Mouse (Mus musculus): ENCODE results near the gene L1td1. TPM values are rescaled to one million over a fixed set of nuclear protein-coding genes. Genes with fewer than 3 reads are reported as not detected.

Gene L1td1
- polyA plus RNA-seq, 1 experiment from 2014 or later = not detected

GRCm38 (mm10) chr4:98727959-98728347 lies 1.4 kb downstream of the L1td1 start:
- Histone ChIP-seq H3K9me3 (ENCODE audit: low read length) (no peaks in the 10 kb centered on the region), H3K9ac (replicated peaks; ENCODE audit: low read depth) (no peak overlapping the region), H3K36me3 (ENCODE audit: insufficient read depth, low read length) (no peaks in the 10 kb centered on the region), H3K4me3 (ENCODE audit: low read depth, low read length) (peak overlapping the region; percentile 15; the same call in 1 of the 2 replicates), H3K4me2 (replicated peaks; ENCODE audit: low read depth, low read length) (peak overlapping the region; percentile 51), H3K27ac (ENCODE audit: low read length) (no peak overlapping the region), H3K27me3 (replicated peaks; ENCODE audit: insufficient read depth, low read length) (0 out of 2 replicates have a peak, but pooled peaks cover 5% of the 10 kb centered on the region), H3K4me1 (ENCODE audit: insufficient read depth, low read depth, low read length) (no peaks in the 10 kb centered on the region)
- no peak for DNase-seq (ENCODE audit: low spot score)
- TF ChIP-seq CTCF (IDR thresholded peaks at IDR 0.05) = no peak
- ATAC-seq = no peak
- 2% methylated on average over 10 of the region's 10 CpGs for WGBS

- 52% methylated on average over 7 of the region's 7 CpGs for WGBS
- Histone ChIP-seq H3K27ac (ENCODE audit: low read length) (no peak overlapping the region), H3K9ac (replicated peaks; ENCODE audit: low read depth) (no peak overlapping the region), H3K36me3 (ENCODE audit: insufficient read depth, low read length) (no peaks in the 10 kb centered on the region), H3K9me3 (ENCODE audit: low read length) (no peaks in the 10 kb centered on the region), H3K27me3 (replicated peaks; ENCODE audit: insufficient read depth, low read length) (0 out of 2 replicates have a peak, but pooled peaks cover 5% of the 10 kb centered on the region), H3K4me3 (ENCODE audit: low read depth, low read length) (no peak overlapping the region), H3K4me1 (ENCODE audit: insufficient read depth, low read depth, low read length) (no peaks in the 10 kb centered on the region), H3K4me2 (replicated peaks; ENCODE audit: low read depth, low read length) (no peak overlapping the region; the same call in 1 of the 2 replicates)
- no peak for DNase-seq (ENCODE audit: low spot score)
- no peak for ATAC-seq
- TF ChIP-seq EP300 (IDR thresholded peaks at IDR 0.05) (no peak), CTCF (IDR thresholded peaks at IDR 0.05) (no peak)
Observed at GRCm38 (mm10) chr4:98728716-98729115, 2.2 kb downstream of the L1td1 start.

- TF ChIP-seq EP300 (IDR thresholded peaks at IDR 0.05) (no peak), CTCF (IDR thresholded peaks at IDR 0.05) (no peak)
- Histone ChIP-seq H3K9ac (replicated peaks; ENCODE audit: low read depth) (no peak overlapping the region), H3K4me3 (ENCODE audit: low read depth, low read length) (no peak overlapping the region), H3K27me3 (replicated peaks; ENCODE audit: insufficient read depth, low read length) (no peaks in the 10 kb centered on the region), H3K36me3 (ENCODE audit: insufficient read depth, low read length) (no peaks in the 10 kb centered on the region), H3K9me3 (ENCODE audit: low read length) (no peaks in the 10 kb centered on the region), H3K27ac (ENCODE audit: low read length) (no peak overlapping the region), H3K4me2 (replicated peaks; ENCODE audit: low read depth, low read length) (no peak overlapping the region), H3K4me1 (ENCODE audit: insufficient read depth, low read depth, low read length) (no peaks in the 10 kb centered on the region)
- no peak for ATAC-seq
- WGBS = 94% methylated on average over 16 of the region's 16 CpGs
- no peak for DNase-seq (ENCODE audit: low spot score)
Observed at GRCm38 (mm10) chr4:98733660-98734059, 7.1 kb downstream of the L1td1 start.

GRCm38 (mm10) chr4:98739753-98740152 lies 13.2 kb downstream of the L1td1 start:
- Histone ChIP-seq H3K4me3 (ENCODE audit: low read depth, low read length) (no peak overlapping the region), H3K27ac (ENCODE audit: low read length) (no peak overlapping the region), H3K4me2 (replicated peaks; ENCODE audit: low read depth, low read length) (no peak overlapping the region), H3K9ac (replicated peaks; ENCODE audit: low read depth) (no peak overlapping the region), H3K36me3 (ENCODE audit: insufficient read depth, low read length) (no peaks in the 10 kb centered on the region), H3K27me3 (replicated peaks; ENCODE audit: insufficient read depth, low read length) (no peaks in the 10 kb centered on the region), H3K9me3 (ENCODE audit: low read length) (no peaks in the 10 kb centered on the region), H3K4me1 (ENCODE audit: insufficient read depth, low read depth, low read length) (no peaks in the 10 kb centered on the region; the same call in 1 of the 2 replicates)
- TF ChIP-seq EP300 (IDR thresholded peaks at IDR 0.05) = no peak
- TF ChIP-seq CTCF (IDR thresholded peaks at IDR 0.05) = peak; percentile 75
- WGBS = 11% methylated on average over 2 of the region's 2 CpGs
- peak; percentile 77 for DNase-seq (ENCODE audit: low spot score)
- ATAC-seq = no peak

GRCm38 (mm10) chr4:98743209-98743905 lies 16.8 kb downstream of the L1td1 start:
- Histone ChIP-seq H3K4me2 (replicated peaks; ENCODE audit: low read depth, low read length) (no peak overlapping the region), H3K9ac (replicated peaks; ENCODE audit: low read depth) (no peak overlapping the region), H3K4me3 (ENCODE audit: low read depth, low read length) (no peak overlapping the region), H3K36me3 (ENCODE audit: insufficient read depth, low read length) (no peaks in the 10 kb centered on the region), H3K27me3 (replicated peaks; ENCODE audit: insufficient read depth, low read length) (no peaks in the 10 kb centered on the region), H3K9me3 (ENCODE audit: low read length) (no peaks in the 10 kb centered on the region), H3K27ac (ENCODE audit: low read length) (no peak overlapping the region), H3K4me1 (ENCODE audit: insufficient read depth, low read depth, low read length) (no peaks in the 10 kb centered on the region; the same call in 1 of the 2 replicates)
- ATAC-seq (no peak), DNase-seq (ENCODE audit: low spot score) (no peak)
- WGBS = 42% methylated on average over 3 of the region's 3 CpGs
- TF ChIP-seq EP300 (IDR thresholded peaks at IDR 0.05) (no peak), CTCF (IDR thresholded peaks at IDR 0.05) (no peak)

GRCm38 (mm10) chr4:98743906-98744210 lies 17.3 kb downstream of the L1td1 start:
- TF ChIP-seq CTCF (IDR thresholded peaks at IDR 0.05) (no peak), EP300 (IDR thresholded peaks at IDR 0.05) (no peak)
- H3K9me3 ChIP-seq (ENCODE audit: low read length) = no peaks in the 10 kb centered on the region
- H3K27me3 ChIP-seq (replicated peaks; ENCODE audit: insufficient read depth, low read length) = no peaks in the 10 kb centered on the region
- no peak overlapping the region for H3K4me2 ChIP-seq (replicated peaks; ENCODE audit: low read depth, low read length)
- ATAC-seq (no peak), DNase-seq (ENCODE audit: low spot score) (peak; percentile 22)
- no peaks in the 10 kb centered on the region; the same call in 1 of the 2 replicates for H3K4me1 ChIP-seq (ENCODE audit: insufficient read depth, low read depth, low read length)
- H3K36me3 ChIP-seq (ENCODE audit: insufficient read depth, low read length) = no peaks in the 10 kb centered on the region
- H3K9ac ChIP-seq (replicated peaks; ENCODE audit: low read depth) = no peak overlapping the region
- WGBS = 32% methylated on average over 7 of the region's 7 CpGs
- H3K27ac ChIP-seq (ENCODE audit: low read length) = no peak overlapping the region
- no peak overlapping the region for H3K4me3 ChIP-seq (ENCODE audit: low read depth, low read length)

All from lung, postnatal 0 days (tissue).